Mouse (Mus musculus): ENCODE data around the gene Jam3. TPM values are rescaled to one million over a fixed set of nuclear protein-coding genes. Genes with fewer than 3 reads are reported as not detected.

Jam3 gene
- total RNA-seq, 2 experiments from 2014 or later, result 34.6 to 37.8 TPM

DNA sequence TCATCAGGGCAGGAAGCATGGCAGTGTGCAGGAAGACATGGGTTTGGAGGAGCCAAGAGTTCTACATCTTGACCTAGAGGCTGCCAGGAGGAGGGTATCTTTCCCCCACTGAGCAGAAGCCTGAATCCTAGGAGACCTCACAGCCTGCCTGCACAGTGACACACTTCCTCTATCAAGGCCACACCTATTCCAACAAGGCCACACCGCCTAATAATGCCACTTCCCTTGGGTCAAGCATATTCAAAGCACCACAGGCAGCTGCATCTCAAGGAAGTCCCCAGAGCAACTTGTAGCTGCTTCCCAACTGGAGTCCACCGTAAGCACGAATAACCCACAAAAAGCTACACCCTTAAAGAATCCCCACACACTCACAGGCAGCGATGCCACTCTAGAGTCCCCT is 33.1 kb downstream of the Jam3 start:
- DNase-seq (ENCODE audit: low spot score in 2 of 2), result no peak

DNA sequence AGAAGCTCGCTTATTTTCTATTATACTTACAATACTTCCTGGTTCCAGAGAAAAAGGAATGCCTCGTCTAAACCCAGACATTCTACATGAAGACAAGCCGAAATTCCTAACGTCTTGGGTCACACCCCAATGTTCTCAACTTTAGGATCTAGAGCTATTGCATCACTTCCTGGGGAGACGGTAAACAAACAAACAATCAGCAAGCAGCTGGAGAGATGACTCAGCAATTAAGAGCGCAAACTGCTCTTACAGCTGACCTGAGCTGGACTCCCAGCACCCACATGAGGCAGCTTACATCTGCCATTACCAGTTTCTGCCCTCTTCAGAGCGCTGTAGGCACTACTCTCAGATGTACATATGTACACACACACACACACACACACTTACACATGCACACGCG is 34.0 kb downstream of the Jam3 start:
- no peak for DNase-seq (ENCODE audit: low spot score in 2 of 2)

DNA sequence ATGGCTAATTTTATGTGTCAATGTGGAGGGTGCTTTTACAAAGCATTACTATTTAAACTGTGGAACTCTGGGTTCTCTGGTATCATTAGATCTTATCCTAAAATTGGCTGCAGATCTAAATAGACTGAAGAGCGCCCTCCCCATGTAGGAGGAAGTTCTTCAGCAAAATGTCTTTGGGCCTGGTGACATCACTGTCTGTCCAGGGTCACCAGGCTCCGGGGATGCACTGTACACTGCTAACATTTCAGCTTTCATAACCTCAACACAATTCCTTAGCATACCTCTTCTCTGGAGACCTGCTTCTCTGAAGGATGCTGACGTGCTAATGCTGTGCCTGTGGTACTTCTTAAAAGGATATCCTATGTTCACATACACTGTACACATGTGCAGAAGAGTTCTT is 43.5 kb downstream of the Jam3 start:
- DNase-seq (ENCODE audit: low spot score in 2 of 2), result no peak

DNA sequence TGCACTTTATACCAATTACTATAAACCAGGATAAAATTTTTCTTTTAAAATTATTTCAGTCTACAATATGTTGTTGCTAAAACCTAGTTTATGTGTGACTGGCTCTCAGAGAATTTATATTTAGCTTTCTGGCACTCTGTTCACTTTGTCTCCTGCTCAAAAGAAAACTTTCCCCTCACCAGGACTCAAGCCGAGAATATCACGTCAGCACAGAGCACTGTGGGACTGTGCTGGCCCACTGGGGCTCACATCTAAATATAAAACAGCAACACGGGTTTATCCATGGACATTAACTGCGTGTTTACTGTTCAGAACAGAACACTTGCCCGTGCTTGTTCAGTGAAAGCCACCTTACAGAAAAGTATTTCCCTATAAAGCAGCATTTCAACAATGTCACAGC is 44.5 kb downstream of the Jam3 start:
- DNase-seq (ENCODE audit: low spot score in 2 of 2), result no peak

DNA sequence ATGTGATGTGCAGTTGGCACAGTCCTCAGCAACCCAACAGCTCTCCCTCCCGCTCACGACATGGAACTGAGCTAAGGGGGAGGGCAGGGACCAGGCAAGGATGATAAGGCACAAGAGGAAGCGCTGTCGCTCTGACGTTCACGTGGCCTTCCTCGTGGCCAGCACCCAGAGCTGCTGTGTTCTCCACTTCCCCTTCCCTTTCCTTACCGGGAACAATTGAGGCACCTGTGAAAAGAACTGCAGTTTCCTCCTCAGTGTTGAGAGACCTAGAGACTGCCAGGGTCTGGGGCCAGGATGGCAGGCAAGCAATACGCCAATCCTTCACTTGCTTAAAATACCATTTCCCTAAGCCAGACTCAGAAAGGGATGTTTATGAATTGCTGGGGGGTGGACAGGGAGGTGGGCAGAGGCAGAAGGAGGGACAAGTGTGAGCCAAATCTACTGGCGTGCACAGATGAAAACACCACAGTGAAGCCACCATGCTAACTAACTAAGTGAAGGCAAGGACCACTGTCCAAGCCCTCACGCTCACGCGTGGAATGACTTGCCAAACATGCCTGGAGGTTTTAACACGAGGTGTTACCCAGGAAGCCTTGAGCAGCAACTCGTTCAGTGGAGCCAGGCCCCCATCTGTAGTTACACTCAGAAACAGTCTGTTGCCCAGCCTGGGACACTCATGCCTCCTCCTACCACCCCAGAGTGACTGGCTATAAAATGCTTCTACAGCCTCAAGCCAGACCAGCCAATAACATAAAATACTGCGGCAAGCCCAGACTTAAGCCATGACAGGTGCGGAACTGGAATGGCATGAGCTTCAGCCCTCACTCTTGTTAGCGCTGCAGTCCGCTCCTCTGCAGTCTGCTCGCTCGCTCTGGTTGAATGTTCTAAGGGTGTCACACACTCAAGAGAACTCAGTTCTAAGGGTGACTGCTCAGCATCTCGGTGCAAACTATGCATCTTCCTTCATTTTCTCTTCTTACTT is 45.4 kb downstream of the Jam3 start:
- DNase-seq (ENCODE audit: low spot score in 2 of 2), result peak in 1 of 2 experiments; percentile 52

DNA sequence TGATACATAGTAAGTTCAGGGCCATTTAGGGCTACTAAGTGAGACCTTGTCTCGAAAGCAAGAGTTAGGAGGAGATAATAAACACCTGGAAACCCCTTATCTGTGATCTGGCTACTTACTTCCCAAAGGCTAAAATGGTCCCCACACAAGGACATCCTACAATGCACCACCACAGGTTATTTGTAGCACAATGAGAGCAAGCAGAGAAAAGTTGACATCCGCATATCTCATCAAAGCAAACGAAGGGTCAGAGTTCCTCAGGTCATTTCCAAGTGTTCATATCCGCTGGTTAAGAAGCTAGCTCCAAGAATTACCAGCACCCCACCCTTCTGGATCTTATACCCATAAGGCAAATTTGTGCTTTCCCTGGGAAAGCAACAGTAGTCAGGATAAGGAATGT is 46.8 kb downstream of the Jam3 start:
- no peak for DNase-seq (ENCODE audit: low spot score in 2 of 2)

DNA sequence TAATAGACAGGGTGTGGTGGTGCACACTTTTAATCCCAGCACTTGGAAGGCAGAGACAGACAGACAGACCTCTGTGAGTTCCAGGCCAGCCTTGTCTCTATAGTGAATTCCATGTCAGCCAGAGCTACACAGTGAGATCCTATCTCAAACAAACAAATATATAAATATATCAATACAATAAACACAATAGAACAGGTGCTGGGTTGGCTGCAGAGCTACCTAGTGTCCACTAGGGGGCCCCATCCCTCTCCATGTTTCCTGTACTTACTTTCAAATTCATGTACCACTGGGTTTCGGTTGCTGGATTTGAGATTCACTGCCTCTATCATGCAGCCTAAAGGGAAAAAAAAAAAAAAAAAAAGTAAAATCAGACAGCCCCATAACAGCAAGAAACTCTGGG is 49.1 kb downstream of the Jam3 start:
- peak in 1 of 2 experiments; percentile 77 for DNase-seq (ENCODE audit: low spot score in 2 of 2)

DNA sequence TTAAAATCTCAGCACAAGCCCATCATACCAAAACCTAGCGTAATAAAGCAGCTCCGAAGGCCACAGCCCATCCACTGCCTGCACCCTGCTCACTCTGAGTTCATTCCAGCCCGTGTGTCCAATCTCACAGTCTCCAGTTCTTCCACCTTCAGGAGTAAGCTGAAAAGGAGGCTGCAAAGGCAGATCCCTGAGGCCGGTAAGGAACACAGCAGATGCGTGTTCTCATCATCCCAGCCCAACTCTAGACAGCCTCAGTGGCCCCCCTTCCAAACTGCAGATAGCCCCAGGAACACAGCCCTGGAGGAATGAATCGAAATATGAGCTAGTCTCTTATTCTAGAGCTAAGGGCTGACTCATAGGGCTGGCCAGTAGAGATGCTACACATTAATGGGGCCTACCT is 53.8 kb downstream of the Jam3 start:
- DNase-seq (ENCODE audit: low spot score in 2 of 2), result no peak

DNA sequence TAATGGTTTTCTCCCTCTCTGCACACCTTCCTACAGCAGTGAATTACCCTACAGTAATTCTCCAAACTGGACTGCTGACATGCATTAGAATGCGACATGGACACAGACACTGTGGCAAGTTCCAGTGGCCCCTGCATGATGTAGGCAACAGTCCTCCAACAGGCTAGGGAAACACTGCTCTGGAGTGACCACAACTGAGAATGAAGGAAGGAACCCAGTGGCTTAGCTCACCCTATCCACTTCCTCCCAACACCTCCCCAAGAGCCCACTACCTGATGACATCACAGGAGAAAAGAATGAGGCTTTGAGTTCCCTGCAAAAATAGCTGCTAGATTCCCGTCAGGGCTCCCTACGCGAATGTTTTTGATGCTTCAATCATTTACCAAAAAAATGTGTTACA is 55.7 kb downstream of the Jam3 start:
- DNase-seq (ENCODE audit: low spot score in 2 of 2), result no peak

DNA sequence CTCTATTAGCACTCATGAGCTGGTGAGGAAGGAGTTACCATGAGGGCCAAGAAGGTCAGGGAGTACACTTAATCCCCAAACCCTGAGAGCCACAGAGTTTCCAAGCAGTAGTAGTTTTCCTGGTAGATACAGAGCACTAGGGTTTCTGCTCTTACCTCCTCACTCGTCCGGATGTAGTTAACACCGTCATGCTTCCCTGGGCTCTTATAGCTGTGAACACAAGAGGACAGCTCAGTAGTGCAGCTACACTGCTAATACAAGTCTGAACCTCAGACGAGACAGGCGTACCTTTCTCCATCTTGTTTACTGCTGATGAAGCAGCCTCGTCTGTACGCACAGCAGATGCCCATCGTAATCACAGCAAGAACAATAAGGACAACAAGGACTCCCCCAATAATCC is 56.7 kb downstream of the Jam3 start:
- DNase-seq (ENCODE audit: low spot score in 2 of 2), result no peak

DNA sequence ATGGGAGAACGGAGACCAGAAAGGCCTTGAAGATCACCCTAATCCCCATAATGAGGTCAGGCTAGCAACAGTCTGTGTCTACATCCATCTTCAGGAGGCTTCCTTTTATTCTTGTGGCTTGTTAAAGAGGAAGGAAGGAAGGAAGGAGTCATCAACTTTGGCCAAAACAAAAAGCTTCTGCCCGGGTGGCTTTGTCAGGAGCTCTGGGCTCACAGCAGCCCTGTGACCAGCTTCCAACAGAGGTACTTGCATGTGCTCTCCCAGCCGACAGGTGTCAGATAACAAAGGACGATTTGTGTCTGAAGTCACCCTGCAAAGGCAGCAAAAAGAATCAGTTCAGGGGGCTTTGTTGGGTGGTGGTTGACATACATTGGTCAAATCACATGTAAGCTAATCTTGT is 57.1 kb downstream of the Jam3 start:
- no peak for DNase-seq (ENCODE audit: low spot score in 2 of 2)

DNA sequence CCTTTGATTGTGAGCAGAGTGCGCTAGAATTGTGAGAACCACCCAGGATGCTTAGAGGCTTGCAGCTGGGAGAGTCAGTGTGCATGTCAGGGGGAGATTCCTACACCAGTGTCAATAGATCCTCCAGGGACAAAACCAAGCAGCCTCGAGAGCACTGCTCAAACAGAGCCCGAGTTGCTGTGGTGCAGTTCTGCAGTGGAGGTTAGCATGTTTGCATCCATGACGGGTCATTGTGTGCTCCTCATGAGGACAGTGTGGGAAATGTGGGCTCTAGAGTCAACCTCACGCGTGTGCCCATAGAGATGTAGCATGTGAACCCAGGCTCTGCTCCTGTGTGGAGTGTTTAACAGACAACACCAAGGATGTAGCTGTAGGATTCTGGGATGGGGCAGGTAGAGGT is 62.3 kb downstream of the Jam3 start:
- DNase-seq (ENCODE audit: low spot score in 2 of 2), result no peak

DNA sequence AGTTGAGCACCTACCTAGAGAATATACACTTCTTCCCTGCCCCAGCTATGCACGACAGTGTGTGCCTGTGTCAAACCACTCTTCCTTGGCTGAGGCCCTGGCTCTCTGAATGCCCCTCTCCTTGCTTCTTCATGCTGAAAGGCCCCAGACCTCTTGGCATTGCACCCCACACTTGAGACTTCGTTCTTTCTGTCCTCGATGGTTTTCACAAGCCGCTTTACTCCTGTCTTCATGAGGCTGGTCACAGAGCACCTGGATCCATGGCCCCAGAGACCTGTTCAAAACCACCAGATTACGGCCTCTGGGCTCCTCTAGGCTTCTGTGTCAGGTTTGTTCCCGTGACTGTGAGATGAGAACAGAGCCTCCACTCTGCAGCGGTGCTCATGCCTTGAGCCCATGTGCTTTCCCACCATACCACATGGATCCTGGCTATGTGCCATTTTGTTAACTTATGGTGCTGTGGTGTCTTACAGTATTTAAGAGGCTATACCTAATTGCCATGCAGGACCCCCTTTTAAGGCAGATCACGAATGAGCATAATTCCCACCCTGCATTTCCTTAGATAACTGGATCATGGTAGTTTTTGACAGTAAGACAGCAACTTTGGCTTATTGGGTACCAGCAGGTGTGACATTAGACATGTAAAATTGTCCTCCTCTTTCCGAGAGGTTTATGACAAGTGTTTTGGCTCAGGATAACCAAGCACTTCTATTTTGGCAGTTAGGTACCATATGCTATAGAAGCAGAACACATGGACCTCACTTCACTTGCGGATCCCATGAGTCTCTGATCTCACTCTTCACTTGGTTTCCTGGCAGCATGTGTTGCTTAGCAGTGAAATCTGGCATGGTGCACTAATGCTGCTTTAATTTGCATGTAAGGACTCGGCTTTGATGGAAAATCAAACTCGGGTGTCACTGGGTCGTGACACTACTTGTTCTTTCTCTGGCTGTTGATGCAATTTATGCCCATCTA is 64.1 kb downstream of the Jam3 start:
- peak; percentile 41 to 83 for DNase-seq (ENCODE audit: low spot score in 2 of 2)

DNA sequence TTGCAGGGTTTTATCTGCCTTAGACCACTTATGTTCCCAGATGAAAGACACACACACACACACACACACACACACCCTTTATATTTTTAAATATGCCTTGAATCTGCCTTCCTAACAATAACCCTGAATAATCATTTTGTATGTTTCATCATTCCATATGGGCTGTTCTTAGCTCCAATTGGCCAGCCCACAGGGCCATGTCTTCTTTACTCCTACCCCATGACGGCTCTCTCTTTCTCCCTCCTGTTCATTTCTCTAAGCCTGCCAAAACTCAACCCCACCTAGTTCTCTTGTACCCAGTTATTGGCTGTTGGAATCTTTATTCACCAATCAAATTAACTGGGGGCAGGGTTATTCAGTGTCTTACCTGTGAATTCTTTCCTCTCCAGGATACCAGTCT is 65.1 kb downstream of the Jam3 start:
- peak in 1 of 2 experiments; percentile 57 for DNase-seq (ENCODE audit: low spot score in 2 of 2)

DNA sequence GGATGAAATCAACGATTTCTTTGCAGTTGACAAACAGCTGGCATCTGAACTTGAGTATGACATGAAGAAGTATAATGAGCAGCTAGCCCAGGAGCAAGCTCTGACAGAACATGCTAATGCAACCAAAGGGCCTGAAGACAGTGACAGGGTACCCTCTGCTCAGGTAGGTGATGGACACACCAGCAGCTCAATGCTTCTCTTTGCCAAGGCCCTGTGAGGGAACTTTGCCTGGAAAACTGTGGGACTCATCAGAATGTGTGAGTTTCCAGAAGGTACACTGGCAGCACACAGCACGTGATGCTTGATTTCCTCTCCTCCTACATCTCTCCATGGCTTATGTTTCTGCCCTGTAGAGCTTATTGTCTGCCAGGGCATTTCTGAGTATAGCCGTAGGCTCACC is 67.8 kb downstream of the Jam3 start:
- no peak for DNase-seq (ENCODE audit: low spot score in 2 of 2)

DNA sequence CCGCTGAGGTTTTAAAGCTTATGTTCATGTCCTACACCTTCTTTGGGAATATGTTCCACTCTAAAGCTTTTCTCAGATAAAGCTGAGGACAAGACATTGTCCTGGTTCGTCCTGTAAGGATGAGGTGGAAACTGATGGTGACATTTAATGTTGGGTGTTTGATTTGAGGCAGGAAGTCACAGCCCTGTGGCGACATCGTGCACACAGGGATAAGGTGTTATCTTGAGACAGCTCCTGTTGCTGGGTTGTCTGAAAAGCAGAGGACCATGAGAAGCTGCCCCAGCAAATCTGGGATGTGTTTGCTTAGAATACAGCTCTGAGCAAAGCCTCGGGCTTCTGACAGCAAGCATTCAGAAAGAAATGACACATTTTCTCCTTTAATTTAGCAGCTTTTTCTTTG is 69.0 kb downstream of the Jam3 start:
- no peak for DNase-seq (ENCODE audit: low spot score in 2 of 2)

DNA sequence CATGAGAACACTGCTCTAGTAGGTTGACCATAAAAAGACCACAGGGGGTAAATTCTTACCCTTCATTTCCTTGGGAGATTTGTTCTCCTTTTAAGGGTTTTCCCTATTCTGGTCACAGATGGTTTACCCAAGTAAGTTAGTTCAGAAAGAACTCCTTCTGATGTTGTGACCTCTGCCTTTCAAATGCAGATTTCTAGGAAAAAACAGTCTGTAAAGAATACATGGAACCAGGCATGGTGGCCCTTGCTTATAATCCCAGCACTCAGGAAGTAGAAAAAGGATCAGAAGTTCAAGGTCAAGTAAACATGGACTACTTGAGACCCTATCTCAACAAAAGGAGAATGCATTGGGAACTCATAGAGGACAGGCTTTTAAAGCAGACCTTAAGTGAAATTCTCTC is 79.4 kb downstream of the Jam3 start:
- DNase-seq (ENCODE audit: low spot score in 2 of 2), result no peak

DNA sequence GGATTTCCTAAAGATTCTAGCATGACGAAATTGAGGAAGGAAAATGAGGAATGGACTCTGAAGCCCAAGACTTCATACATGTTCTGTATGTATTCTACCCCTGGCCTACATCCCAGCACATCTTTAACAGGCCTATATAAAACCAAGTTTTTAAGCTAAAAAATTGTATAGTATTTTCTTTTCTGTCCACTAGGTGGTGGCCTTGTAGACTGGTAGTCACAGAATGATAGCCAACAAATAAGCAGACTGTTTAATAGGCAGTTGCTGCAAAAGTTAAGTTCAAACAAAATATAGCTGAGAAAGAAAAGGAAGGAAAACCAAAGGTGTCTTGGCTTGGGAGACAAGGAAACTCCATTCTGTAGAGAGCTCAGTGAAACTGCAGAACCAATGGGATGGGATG is 80.5 kb downstream of the Jam3 start:
- no peak for DNase-seq (ENCODE audit: low spot score in 2 of 2)

DNA sequence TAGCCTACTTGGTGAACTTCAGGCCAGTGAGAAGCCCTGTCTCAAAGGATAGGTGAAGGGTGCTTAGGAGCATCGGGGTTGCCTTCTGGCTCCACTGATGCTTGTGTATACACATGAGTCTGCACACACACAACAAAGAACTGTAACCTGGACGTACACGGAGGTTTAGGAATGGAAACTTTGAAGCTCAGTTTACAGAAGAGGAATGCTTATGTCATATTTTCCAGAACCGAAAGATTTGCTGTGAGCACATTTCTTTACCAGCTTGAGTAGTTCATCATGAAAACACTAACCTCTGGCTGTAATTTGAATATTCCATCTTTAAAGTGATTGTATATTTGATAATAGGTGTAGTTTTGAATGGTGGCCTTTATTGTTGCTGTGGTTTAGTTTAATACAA is 84.3 kb downstream of the Jam3 start:
- no peak for DNase-seq (ENCODE audit: low spot score in 2 of 2)

DNA sequence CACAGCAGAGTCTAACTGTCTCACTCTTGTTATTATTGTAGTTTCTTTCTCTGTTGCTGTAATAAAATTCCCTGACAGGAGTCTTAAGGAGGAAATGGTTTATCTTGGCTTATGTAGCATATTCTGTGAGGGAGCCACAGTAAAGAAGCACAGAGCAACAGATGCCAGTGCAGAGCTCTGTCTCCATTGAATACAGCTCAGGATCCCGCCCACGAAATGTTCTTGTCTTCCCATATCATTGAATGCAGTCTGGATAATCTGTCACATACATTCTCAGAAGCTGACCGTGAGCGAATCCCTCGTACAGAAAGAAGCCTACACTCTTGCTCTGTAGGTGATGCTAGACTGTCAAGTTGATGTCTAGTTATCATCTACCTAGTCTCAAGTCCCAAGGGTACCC is 96.9 kb downstream of the Jam3 start:
- peak; percentile 37 to 79 for DNase-seq (ENCODE audit: low spot score in 2 of 2)

DNA sequence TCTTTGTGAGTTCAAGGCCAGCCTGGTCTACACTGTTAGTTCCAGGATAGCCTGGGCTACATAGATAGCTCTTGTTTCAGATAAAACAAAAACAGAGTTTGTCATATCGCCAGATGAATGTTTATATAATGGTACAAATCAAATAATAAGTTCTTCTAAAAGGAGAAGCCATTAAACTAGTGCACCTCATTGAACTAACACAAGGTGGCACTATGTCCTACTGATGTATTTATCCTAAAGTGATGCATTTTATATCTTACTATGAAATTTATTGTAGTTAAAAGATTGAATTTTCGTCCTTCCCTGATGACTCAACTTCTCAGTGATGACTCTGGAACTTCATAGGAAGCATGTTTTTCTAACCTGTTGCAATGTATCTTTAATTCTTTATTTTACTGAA is 105.7 kb downstream of the Jam3 start:
- DNase-seq (ENCODE audit: low spot score in 2 of 2), result peak in 1 of 2 experiments; percentile 39
